Mouse (Mus musculus) E14TG2a.4 (cell line): Measurements from ENCODE around the gene Mapkap1.

Source experiments
- CTCF ChIP-seq: conservative IDR thresholded peaks from 2 replicates; pipeline ENCODE4 v1.5.1; 2014; ENCODE audit warnings: low read length
- NANOG ChIP-seq: IDR thresholded peaks from 2 replicates; pipeline ENCODE4 v1.6.1; 2014; ENCODE audit warnings: borderline replicate concordance, low read length, mixed read lengths

DNA sequence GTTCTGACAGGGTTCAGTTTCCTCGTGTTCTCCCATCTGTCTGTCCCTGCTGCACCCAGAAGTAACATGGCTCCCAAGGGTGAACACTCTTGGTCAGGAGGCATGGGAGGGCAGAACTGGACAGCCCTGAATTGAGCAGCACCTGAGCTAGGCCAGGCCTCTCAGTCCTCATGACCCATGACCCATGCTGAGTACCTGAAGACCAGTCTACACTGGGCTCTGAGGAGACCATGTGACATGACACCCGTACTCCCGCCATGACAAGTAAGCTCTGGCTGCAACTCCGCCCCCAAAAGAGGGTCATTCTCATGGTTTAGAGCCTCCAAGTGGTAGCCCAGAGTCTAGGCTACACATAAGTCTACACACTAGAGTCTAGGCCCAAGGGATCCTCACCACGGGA lies 233.2 kb downstream of the Mapkap1 start:
- TF ChIP-seq CTCF, result no peak
- no peak for TF ChIP-seq NANOG
